Mouse (Mus musculus) heart, postnatal 25 days (tissue): ENCODE measurements at regions not wholly inside any gene's neighbourhood (a gene's known extent, or its start where the extent isn't known, plus 50 kb on each side); places are given as distances from the start of the nearest gene placed in this dataset.

Source experiments
- DNase-seq: peaks from one replicate; pipeline ENCODE4 v3.0.0; 2022; ENCODE audit warnings: low spot score
- intact Hi-C: fragments of 180-260 bp; cut with DNase I; formaldehyde crosslinking; loops from one replicate; pipeline ENCODE4 v1.15.1; 2025

- intact Hi-C loops, result no loop called here
- no peak for DNase-seq
These were observed 148.1 kb upstream of the Rasa1 start for GRCm38 (mm10) chr13:85437009-85437408.

- intact Hi-C loops, result no loop called here
- no peak for DNase-seq
These were observed 147.3 kb upstream of the Rasa1 start for GRCm38 (mm10) chr13:85436254-85436653.

GRCm38 (mm10) chr13:85430821-85431220, 141.9 kb upstream of the Rasa1 start:
- intact Hi-C loops, result no loop called here
- no peak for DNase-seq

- DNase-seq, result peak; percentile 10
- intact Hi-C loops, result no loop called here
These were observed 141.1 kb upstream of the Rasa1 start for GRCm38 (mm10) chr13:85430040-85430439.

- no peak for DNase-seq
- intact Hi-C loops, result no loop called here
These were observed 129.7 kb upstream of the Rasa1 start for GRCm38 (mm10) chr13:85418671-85419070.

- intact Hi-C loops, result no loop called here
These were observed 126.0 kb upstream of the Rasa1 start for GRCm38 (mm10) chr13:85414951-85415350.

GRCm38 (mm10) chr13:85411327-85411726, 122.4 kb upstream of the Rasa1 start:
- DNase-seq, result no peak

More at GRCm38 (mm10) chr13:85414951-85415350, 126.0 kb upstream of the Rasa1 start:
- DNase-seq, result no peak

GRCm38 (mm10) chr13:85398834-85399233, 109.9 kb upstream of the Rasa1 start:
- intact Hi-C loops, result no loop called here
- DNase-seq, result no peak

More at GRCm38 (mm10) chr13:85411327-85411726, 122.4 kb upstream of the Rasa1 start:
- intact Hi-C loops, result no loop called here

- DNase-seq, result no peak
- intact Hi-C loops, result no loop called here
These were observed 87.5 kb upstream of the Rasa1 start for GRCm38 (mm10) chr13:85376338-85376998.

GRCm38 (mm10) chr13:85359621-85360020, 70.7 kb upstream of the Rasa1 start:
- intact Hi-C loops, result no loop called here
- no peak for DNase-seq

- DNase-seq, result no peak
- intact Hi-C loops, result no loop called here
These were observed 70.2 kb upstream of the Rasa1 start for GRCm38 (mm10) chr13:85359143-85359542.

GRCm38 (mm10) chr13:85352061-85352460, 63.1 kb upstream of the Rasa1 start:
- intact Hi-C loops, result no loop called here
- no peak for DNase-seq
